Mouse (Mus musculus): Measurements from ENCODE around the gene Dab1.

Gene Dab1

DNA sequence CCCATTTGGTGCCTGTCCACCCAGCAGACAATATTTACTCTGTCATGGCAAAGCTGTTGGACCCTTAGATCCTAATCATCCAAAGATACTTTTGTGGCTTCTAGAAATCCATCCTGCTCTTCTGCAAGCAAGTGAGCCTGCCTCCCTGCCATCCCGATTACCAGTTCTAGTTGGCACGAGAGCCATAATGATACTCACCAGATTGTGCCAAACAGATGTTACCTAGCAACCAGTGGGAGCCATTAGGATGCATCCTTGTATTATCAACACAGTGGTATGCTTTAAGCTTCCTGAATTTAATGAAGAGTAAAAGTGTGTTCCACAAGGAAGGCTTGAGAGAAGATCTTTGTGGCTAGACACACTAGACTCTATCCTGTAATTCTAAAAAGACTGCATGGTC, 355.8 kb downstream of the Dab1 start:
- DNase-seq (ENCODE audit: low spot score in 2 of 2), result no peak

DNA sequence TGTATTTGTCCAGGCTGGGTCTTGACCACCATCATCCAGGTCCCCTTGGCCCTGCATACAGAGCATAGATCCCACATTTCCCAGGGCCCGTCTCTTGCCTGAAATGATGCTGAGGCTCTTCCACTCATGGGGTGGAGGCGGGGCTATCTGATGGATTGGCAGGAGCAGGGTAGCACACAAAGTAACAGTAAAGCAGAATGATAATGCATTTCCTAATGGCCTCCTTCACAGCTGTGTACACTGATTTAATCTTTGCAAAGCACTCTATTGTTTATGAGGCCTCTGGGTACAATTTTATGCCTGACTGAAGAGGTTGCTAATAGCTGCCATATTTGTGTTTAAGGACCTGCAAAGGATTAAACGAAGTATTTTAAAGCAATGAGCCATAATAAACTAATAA, 374.7 kb downstream of the Dab1 start:
- no peak for DNase-seq (ENCODE audit: low spot score in 2 of 2)

DNA sequence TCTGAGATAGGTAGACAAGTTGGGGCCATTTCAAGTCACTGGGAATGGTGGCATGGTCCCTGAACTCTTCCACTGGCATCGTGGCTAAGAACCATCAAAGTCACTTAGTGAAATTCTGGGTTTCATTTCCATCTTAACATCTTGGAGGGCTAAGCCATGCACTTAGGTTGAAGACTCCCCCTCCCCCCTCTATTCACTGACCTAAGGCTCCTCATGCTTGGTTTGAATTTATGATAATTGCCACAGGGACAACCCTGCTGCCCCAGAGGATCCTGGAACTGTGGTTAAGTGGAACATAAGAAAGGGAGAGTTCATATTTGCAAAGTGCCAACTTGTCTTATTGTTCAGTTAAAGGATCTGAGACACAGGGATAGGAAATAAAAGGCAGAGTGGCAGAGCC, 375.2 kb downstream of the Dab1 start:
- no peak for DNase-seq (ENCODE audit: low spot score in 2 of 2)

DNA sequence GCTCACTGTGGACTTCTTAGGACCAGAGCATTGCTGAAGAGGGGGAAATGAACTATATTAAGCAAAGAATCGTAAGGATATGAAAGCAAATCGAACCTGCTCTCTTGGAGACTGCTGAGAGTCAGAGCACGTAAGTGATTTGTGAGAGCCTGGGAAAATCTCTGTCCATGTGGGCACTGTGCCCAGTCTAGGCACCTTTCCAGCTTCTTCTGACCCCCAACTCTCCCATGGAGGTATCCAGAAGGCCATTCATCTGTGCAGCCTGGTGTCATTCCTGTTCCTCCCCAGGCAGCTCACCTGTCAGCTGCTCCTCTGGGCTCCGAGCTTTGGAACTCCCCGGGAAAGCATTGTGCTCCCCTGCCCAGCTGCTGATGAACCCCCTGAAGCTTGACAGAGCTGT, 389.2 kb downstream of the Dab1 start:
- DNase-seq (ENCODE audit: low spot score in 2 of 2), result no peak

DNA sequence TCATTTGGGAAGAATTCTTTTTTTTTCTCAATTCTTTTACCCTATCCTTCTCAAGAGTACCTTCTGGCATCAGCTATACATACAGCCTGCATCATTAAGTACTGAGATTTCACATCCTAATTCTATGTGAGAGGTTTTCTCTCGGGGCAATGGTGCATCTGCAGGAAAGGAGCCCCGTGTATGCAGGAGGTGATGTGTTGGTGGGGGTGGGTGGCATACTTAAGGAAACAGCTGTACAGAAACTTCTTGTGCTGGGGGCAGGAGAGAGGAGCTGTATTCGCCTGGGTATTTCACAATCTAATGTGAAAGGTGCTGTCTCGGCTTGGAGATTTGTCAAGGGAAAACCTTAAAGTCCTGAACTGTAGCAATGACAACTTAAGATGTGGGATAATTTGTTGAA, 392.5 kb downstream of the Dab1 start:
- no peak for DNase-seq (ENCODE audit: low spot score in 2 of 2)

DNA sequence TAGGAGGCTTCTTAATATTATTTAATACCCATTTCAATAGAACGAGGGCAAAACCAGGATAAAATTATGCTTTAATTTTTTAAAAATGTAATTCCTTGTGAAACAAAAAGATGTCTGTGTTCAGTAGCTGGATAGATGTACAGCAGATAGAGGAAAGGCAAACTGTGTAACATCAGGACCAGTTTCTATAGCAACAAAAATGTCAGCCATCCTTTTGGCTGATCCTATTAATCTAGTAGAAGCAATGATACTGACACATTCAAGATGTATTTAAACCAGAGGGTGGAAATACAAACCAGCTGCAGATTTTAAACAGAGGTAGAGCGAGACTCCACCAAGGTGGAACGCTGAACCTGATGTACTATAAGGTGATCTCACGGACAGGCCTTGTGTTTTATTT, 393.0 kb downstream of the Dab1 start:
- DNase-seq (ENCODE audit: low spot score in 2 of 2), result no peak

DNA sequence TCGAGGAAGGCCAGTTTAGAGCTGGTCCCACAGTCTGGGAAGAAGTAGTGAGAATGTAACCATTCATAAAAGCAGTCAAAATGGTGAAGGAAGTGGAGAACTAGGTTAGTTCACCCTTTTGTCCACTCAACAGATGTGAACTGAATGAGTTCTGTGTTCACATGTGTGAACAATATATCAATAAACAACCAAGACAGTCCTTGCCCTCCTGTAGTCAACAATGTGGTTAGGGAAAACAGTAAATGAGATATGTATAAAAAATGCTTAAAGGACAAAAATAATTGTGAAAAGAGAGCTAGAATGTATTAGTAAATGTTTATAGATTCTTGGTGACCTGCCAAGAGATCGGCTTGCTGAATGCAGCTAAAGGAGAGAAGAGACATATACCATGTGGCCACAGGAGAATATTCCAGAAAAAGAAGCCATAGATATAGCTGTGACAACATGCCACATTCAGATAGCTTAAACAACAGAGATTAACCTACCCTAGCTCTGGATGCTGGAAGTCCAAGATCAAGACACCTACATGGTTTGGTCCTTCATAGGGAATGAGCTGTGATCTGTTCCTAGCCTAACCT, 406.0 kb downstream of the Dab1 start:
- DNase-seq (ENCODE audit: low spot score in 2 of 2), result no peak

DNA sequence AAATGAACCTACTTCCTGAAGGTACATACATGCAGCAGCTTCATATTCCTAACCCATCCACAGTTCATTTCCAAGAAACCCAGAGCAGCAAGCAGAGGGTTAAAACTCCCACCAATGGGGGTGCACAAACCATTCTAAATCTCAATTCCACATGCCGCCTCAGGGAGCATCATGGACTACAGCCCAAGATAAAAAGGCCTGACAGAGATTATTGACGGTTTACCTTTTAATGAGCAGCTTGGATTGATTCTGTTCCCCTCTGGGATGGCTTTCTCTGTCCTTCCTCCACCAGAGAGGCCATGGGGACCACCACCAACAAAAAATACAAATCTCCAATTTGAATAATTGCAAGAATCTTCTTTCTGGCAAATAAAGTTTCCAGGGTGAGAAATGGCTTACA, 407.7 kb downstream of the Dab1 start:
- no peak for DNase-seq (ENCODE audit: low spot score in 2 of 2)

DNA sequence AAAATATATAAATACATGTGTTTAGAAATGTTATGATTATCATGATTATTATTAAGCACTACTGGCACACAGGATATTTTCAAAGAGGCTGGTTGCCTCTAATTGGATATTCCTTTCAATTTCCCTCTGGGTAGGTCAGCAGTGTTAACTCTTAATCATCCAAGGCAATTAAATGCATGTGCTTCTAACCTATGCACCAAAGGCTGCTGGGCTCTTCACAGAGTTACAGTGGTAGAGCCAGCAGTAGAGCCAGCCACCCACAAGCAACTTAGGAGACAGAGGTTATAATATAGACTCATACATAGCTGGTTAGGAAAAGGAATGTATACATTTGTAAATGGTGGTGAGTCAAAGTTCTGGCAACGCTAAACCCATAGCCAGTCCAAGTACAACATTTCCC, 408.1 kb downstream of the Dab1 start:
- no peak for DNase-seq (ENCODE audit: low spot score in 2 of 2)

DNA sequence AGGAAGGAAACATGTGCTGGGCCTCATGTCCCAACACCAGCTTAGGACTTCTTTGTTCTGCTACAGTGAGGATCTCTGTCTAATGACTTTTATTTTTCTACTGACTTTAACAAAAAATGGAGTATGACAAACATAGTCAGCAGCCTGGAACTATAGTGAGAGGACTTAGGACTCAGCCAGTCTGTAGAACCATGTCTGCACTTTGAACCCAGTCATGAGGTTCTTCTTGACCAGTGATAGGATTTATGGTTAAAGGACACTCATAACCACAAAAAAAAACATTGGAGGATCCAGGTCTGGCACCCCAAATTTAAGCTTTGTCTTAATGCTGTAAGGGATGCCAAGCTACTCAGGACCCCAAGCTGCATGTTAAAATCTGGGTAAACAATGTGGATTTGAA, 416.9 kb downstream of the Dab1 start:
- DNase-seq (ENCODE audit: low spot score in 2 of 2), result no peak

DNA sequence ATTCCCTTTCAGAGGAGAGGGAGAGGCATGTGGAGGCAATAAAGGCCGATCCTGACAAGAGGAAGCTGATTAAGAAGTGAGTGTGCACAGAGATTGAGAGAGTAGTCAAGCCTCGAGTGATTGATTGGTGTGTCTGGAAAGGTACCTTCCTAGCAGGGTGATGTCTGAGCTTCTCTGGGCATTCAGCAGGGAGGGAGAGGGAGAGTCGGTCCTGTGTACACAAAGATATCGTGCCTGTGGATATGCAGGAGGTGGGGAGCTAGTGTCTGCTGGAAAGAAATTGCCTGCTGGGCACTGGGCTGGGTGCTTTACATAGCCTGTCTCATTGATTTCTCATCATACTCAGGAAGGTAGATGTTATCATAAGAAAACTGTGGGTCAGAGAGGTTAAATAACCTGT, 420.4 kb downstream of the Dab1 start:
- DNase-seq (ENCODE audit: low spot score in 2 of 2), result no peak

DNA sequence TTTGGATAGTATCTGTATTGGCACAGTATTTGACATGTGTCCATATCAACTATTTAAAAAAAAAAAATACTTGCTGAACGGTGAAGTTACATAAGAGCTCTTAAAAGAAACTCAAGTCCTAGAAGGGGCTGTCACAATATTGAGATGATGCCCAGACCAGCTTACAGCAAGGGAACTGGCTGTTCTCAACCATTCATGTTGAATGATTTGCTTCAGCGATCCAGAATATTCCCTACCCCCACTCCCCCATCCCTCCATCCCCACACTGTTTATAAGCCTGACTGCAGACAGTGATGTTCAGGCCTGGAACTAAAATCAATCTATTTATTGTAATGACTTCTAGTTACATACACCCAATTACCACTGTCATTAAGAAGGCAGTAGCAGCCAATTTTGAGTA, 424.3 kb downstream of the Dab1 start:
- no peak for DNase-seq (ENCODE audit: low spot score in 2 of 2)

DNA sequence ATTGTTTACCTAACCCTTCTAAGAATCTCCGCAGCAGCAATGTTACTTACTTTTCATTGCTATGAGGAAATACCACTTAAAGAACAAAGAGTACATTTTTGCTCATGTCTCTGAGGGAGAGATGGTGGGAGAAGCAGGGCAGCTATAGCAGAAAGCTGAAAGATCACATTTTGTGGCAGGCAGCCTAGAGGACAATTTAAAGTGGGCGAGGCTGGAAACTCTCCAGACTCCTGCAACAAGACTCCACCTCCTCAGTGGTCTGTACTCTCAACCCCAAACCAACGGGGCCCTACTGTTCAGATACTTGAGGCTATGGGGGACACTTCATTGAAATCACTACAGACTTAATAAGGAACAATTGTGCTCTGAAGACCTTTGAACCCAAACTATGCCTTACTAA, 425.5 kb downstream of the Dab1 start:
- no peak for DNase-seq (ENCODE audit: low spot score in 2 of 2)

DNA sequence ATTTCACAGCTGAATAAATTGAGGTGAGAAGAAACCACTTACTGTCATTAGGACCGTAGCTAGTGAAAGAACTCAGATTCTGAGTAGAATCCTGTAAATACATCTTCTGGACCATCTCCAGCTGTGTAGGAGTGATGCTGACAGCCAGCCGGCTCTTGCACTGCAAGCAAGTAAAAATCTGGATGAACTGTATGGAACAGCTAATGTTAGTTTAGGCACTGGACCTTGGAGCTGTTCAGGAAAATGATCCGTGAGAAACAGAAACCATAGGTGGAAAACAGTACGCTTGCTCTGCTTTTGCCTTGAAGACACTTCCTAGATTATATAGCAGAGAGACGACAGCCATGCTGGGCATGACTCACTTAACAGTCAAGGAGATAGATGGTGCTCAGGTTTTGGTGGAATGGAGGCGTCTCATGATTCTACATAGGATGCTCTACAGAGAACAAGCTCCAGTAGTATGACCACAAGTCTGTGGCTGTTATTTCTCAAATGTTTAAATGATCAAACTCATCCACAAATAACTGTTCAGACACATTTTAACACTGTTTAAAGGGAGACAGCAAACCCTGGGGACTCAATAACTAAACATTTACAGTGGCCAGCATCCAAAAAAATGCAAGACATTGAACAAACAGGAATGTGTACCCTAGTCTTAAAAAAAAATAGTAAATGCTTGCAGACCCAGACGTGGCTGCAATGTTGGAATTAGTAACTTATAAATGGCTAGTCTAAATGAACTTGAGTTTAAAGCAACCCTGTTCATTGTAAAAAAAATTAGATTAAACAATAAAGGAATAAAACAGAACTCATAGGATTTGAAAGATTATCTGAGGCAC, 429.0 kb downstream of the Dab1 start:
- DNase-seq (ENCODE audit: low spot score in 2 of 2), result peak in 1 of 2 experiments; percentile 7

DNA sequence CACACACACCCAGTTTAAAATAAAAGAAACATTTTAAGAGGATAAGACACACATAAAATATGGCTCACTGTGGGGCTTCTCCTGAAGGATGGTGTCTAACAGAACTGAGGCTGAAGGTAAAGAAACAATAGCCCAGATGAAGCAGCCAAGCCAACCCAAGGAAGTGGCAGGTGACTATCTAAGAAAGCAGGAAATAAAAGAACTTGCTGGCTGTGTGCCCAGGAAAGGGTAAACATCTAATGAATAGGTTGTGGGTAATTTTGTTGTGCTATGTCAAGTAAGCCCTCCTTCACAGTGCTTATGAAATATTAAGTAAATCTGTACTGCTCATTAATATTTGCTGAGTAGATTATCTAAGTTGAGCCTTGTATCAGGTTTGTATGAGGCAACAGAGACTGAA, 438.0 kb downstream of the Dab1 start:
- no peak for DNase-seq (ENCODE audit: low spot score in 2 of 2)

DNA sequence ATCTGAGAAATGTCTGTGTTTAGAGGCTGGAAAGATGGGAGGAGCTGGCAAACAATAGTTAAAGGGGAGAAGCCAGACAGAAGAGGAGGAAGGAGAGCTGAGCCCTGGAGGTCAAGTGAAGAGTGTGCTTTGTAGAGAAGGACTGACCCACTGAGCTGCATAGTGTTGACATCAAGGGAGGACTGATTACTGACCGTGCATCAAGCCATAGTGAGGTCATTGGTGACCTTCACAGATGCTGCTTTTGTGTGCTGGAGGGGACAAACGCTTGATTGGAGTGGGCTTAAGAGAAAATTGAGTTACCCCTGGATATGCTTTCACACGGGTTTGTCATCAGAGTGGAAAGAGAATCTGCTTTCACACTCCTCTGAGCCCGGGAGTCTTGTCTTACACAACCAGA, 440.4 kb downstream of the Dab1 start:
- no peak for DNase-seq (ENCODE audit: low spot score in 2 of 2)

DNA sequence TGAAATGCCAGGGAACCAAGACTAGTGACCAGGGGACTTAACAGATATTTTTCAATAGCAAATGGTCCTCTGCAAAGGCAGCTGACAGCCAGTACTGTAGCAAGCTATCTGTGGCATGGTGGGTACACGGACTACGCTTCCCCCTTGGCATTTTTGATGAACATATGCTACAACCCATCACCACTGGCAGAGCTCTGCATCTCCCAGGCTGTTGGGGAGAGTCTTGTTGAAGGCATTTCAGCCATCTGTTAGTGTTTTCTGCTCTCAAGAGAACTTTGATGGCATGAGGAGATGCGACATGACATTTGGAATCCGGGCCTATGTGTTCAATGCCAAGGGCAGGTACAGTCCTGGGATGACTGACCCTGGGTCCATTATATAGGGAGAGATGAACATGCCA, 443.2 kb downstream of the Dab1 start:
- no peak for DNase-seq (ENCODE audit: low spot score in 2 of 2)

DNA sequence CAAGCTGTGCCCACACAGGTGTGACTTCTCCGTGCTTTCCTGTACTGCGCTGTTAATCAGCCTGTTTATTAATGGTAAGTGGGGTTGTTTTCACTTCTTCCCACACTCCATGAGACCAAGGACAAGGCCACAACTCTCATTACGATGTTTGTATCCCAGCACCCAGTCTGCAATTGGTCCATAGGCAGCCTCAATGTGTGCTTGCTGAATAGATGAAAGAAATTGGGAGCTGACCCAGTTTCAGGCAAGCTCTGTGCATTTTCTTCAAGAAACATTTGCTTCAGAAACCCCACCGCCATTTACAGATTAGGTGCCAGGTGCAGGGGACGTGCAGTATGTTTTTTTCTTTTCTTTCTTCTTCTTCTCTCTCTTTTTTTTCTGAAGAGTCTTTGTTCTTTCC, 447.7 kb downstream of the Dab1 start:
- no peak for DNase-seq (ENCODE audit: low spot score in 2 of 2)

DNA sequence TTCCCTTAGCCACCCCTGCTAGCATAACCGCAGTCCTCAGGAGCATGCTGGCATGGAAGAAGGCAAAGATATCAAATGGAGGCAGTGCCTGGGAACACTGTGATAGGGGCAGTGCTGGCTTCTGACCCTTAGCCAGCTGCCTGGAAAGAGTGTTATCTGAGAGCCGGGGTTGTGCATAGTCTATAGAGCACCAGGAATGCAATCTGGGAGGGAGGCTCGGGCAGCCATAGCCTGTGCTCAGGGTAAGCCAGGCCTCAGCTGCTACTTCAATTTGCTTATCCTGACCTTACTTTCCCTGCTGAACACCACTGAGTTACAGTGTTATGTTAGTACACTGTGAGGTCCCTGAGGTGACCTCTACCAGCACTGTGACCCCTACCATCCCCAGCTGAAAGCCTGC, 448.6 kb downstream of the Dab1 start:
- no peak for DNase-seq (ENCODE audit: low spot score in 2 of 2)

DNA sequence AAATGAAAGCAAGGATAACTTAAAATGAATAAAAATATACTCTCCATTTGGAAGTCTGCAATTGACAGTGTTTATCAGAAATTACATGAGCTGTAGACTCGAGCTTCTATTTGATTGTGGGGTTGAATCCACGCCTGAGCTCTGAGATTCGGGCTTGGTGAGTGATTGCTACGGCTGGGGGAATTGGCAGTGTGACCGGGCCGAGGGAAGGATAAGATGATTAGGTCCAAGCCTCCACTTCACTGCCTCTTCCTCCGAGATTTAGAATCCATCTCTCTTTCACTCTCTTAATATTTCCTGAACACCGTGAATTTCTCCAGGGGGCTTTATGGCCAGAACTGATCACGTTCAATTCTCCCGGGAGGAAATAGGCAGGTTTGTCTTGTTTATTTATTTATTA, 452.1 kb downstream of the Dab1 start:
- DNase-seq (ENCODE audit: low spot score in 2 of 2), result no peak

DNA sequence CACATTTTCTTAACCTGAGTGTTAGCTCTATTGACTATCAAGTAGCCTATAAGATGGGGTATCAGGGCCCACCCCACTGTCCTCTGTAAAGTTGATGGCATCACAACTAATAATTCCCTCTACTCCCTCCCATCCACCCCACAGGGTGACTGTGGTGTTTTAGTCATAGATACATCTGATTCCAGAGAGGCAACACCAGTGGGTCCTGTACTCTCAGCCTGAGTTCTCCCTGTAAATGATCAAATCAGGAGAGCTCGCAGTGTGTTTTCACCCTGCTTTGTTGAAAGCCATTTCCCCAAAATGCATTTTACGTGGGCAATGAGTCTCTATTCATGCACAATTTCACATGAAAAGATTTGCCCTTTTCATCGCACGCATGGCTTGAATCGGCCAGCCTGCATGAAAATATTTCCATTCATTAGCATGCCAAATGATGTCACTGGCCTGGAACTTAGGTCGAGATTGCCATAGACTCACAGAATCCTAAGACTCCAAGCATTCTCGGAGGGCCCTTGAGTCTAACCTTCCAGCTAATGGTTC, 454.8 kb downstream of the Dab1 start:
- no peak for DNase-seq (ENCODE audit: low spot score in 2 of 2)

DNA sequence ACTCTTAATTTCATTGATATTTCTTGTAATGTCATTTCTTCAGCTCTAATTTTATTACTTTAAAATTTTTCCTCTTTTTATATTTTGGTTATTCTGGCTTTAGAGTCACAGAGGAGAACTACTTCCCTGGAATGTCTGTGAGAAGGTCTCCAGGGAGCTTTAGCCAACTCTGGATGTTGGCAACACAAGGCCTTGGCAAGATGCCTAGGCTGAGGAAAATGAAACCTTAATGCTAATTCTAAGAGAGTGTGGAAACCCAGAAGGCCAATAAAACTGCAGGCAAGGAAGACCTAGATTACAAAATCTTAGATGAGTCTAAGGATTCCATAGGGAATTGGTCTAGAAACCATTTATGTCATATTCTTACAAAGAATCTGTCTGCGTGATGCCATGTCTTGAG, 458.6 kb downstream of the Dab1 start:
- no peak for DNase-seq (ENCODE audit: low spot score in 2 of 2)

DNA sequence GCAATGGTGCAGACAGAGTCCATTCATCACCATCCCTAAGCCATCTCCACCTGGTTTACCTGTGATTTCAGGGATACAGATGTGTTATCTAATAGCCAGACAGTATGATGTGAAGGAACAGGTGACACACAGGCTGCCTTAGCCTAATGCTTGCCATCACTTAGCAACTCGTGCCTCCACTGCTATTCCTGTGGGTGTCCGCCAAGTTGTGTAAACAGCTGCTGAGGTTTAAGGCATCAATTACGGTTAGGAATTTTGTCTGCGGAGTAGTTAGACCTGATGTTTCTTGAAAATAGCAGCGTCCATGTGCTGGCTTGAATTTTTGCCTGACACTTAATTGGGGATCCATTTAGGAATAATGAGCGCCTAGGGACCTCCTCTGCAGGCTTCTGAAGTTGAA, 487.1 kb downstream of the Dab1 start:
- DNase-seq (ENCODE audit: low spot score in 2 of 2), result no peak

DNA sequence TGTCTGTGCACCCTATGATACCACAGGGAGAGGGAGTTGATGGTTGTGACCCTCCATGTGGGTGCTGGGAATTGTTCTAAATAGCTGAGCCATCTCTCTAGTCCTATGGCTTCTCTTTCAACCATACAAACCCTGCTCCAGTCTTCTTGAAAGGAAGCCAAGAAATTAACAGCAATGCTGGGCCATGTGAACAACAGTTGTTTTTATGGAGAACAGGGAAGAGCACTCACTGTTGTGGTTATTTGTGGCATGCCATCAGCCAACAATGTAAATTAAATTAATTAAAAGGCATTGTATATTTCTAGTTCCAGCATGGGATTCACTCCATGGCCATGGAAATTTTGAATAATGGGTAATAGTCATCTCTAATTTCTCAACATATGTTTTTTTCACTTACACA, 492.5 kb downstream of the Dab1 start:
- DNase-seq (ENCODE audit: low spot score in 2 of 2), result no peak
